Mouse (Mus musculus) heart, embryonic 13.5 days (tissue): ENCODE data around the gene Lsamp. TPM values are rescaled to one million over a fixed set of nuclear protein-coding genes. Genes with fewer than 3 reads are reported as not detected.

Experiments
- ATAC-seq: fragments of 200-750 bp; cut with Nextera tagmentation; 2 replicates; pipeline ENCODE4 v1.8.0; 2017; ENCODE audit warnings: moderate TSS enrichment; ENCODE audit not compliant: insufficient number of reproducible peaks, low FRiP score, low TSS enrichment; ENCODE audit errors: extremely low read depth
- H3K27ac ChIP-seq: fragments of 300-500 bp; sonication (generic); replicated peaks from 2 replicates; pipeline ENCODE4 v1.5.1; 2015; ENCODE audit warnings: moderate library complexity, mild to moderate bottlenecking, inconsistent platforms
- H3K27me3 ChIP-seq: fragments of 300-500 bp; sonication (generic); replicated peaks from 2 replicates; pipeline ENCODE4 v1.6.1; 2015; ENCODE audit warnings: mild to moderate bottlenecking, inconsistent platforms
- H3K36me3 ChIP-seq: fragments of 300-500 bp; sonication (generic); 2 replicates; pipeline ENCODE4 v1.6.1; 2015; ENCODE audit warnings: mild to moderate bottlenecking, inconsistent platforms
- H3K4me1 ChIP-seq: fragments of 300-500 bp; sonication (generic); 2 replicates; pipeline ENCODE4 v1.6.1; 2015; ENCODE audit warnings: inconsistent platforms
- H3K4me2 ChIP-seq: fragments of 300-500 bp; sonication (generic); 2 replicates; pipeline ENCODE4 v1.6.1; 2015; ENCODE audit warnings: inconsistent platforms, mild to moderate bottlenecking, moderate library complexity
- H3K4me3 ChIP-seq: fragments of 300-500 bp; sonication (generic); 2 replicates; pipeline ENCODE4 v1.5.1; 2015; ENCODE audit warnings: moderate library complexity, mild to moderate bottlenecking, inconsistent platforms
- H3K9ac ChIP-seq: fragments of 300-500 bp; sonication (generic); 2 replicates; pipeline ENCODE4 v1.6.1; 2015; ENCODE audit warnings: inconsistent platforms, mild to moderate bottlenecking, moderate library complexity
- H3K9me3 ChIP-seq: fragments of 300-500 bp; sonication (generic); 2 replicates; pipeline ENCODE4 v1.6.1; 2016; ENCODE audit warnings: inconsistent platforms
- WGBS: fragments of 180-500 bp; shearing (Covaris S2); methylation state at CpG from one replicate; pipeline ENCODE4 v1.1.7; 2015; ENCODE audit warnings: mixed read lengths; 5-methylcytosine and 5-hydroxymethylcytosine counted together
- polyA plus RNA-seq: library from polyadenylated mRNA; unstranded; fragments of >200 nt; fragmentation: Nextera tagmentation; extraction: Ambion mirVana; gene quantifications from 2 replicates; pipeline ENCODE4 v1.2.1, GENCODE M21; 2015

Gene Lsamp
- polyA plus RNA-seq, 1 experiment from 2014 or later: 1.1 TPM

DNA sequence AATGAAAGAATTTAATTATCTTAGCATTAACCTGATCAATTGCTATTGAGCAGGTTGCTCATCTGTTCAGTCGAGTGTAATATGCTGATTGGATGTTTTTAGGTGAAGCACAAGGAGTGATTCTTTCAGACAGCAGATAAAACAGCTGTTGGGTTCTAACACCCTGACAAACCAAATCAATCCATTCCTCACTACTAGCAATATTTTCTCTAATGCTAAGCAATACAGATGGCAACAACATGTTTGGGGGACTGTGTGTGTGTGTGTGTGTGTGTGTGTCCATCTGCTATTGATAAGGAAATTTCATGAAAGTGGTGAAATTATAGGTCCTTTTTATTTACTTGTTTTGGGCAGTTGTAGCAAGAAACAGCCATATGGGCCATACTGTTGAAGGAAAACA lies 1628.1 kb downstream of the Lsamp start:
- ATAC-seq: no peak
- H3K9ac ChIP-seq: no peak overlapping the region
- no peak overlapping the region for H3K27ac ChIP-seq
- no peak overlapping the region for H3K4me3 ChIP-seq
- no peaks in the 10 kb centered on the region for H3K36me3 ChIP-seq
- no peaks in the 10 kb centered on the region for H3K9me3 ChIP-seq
- no peaks in the 10 kb centered on the region for H3K27me3 ChIP-seq
- 70% methylated on average over 1 of the region's 1 CpGs for WGBS
- no peaks in the 10 kb centered on the region for H3K4me1 ChIP-seq
- H3K4me2 ChIP-seq: no peak overlapping the region

- Histone ChIP-seq H3K27ac (no peak overlapping the region), H3K4me1 (no peaks in the 10 kb centered on the region), H3K27me3 (no peaks in the 10 kb centered on the region), H3K4me2 (no peak overlapping the region), H3K4me3 (no peak overlapping the region), H3K9me3 (no peaks in the 10 kb centered on the region), H3K36me3 (no peaks in the 10 kb centered on the region), H3K9ac (no peak overlapping the region)
- WGBS: 82% methylated on average over 1 of the region's 1 CpGs
- no peak for ATAC-seq
These were observed 1639.7 kb downstream of the Lsamp start for GRCm38 (mm10) chr16:41623871-41624270.

- WGBS: 52% methylated on average over 2 of the region's 2 CpGs
- Histone ChIP-seq H3K4me3 (no peak overlapping the region), H3K4me2 (no peak overlapping the region), H3K9me3 (no peaks in the 10 kb centered on the region), H3K36me3 (no peaks in the 10 kb centered on the region), H3K27me3 (no peaks in the 10 kb centered on the region), H3K4me1 (no peaks in the 10 kb centered on the region), H3K9ac (no peak overlapping the region), H3K27ac (no peak overlapping the region)
- no peak for ATAC-seq
These were observed 1649.7 kb downstream of the Lsamp start for GRCm38 (mm10) chr16:41633898-41634297.

- Histone ChIP-seq H3K4me1 (no peaks in the 10 kb centered on the region), H3K4me2 (no peak overlapping the region), H3K4me3 (no peak overlapping the region), H3K9ac (no peak overlapping the region), H3K27ac (no peak overlapping the region), H3K36me3 (no peaks in the 10 kb centered on the region), H3K9me3 (no peaks in the 10 kb centered on the region), H3K27me3 (no peaks in the 10 kb centered on the region)
- 33% methylated on average over 2 of the region's 2 CpGs for WGBS
- ATAC-seq: no peak
These were observed 1656.7 kb downstream of the Lsamp start for GRCm38 (mm10) chr16:41640876-41641275.

DNA sequence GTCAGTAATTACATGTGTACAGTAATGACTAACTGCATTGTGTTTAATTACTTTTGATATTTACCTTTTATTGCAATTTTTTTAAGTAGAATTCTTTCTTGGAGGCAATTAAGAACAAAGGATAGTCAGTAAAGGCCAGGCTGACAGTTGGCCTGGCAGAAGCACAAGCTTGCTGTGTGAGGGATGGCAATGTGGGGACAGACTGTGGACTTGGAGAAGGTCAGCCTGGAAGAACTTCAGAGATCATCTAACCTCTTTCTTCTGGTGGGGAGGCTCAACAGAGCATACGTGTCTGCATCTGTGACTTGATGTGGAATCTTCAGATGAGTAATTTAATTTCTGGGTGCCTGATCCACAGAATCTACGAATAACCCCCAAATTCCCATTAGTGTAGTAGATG lies 1669.1 kb downstream of the Lsamp start:
- Histone ChIP-seq H3K4me2 (no peak overlapping the region), H3K27me3 (no peaks in the 10 kb centered on the region), H3K27ac (no peak overlapping the region), H3K36me3 (no peaks in the 10 kb centered on the region), H3K4me1 (no peaks in the 10 kb centered on the region), H3K9me3 (no peaks in the 10 kb centered on the region), H3K4me3 (no peak overlapping the region), H3K9ac (no peak overlapping the region)
- 63% methylated on average over 2 of the region's 2 CpGs for WGBS
- no peak for ATAC-seq

DNA sequence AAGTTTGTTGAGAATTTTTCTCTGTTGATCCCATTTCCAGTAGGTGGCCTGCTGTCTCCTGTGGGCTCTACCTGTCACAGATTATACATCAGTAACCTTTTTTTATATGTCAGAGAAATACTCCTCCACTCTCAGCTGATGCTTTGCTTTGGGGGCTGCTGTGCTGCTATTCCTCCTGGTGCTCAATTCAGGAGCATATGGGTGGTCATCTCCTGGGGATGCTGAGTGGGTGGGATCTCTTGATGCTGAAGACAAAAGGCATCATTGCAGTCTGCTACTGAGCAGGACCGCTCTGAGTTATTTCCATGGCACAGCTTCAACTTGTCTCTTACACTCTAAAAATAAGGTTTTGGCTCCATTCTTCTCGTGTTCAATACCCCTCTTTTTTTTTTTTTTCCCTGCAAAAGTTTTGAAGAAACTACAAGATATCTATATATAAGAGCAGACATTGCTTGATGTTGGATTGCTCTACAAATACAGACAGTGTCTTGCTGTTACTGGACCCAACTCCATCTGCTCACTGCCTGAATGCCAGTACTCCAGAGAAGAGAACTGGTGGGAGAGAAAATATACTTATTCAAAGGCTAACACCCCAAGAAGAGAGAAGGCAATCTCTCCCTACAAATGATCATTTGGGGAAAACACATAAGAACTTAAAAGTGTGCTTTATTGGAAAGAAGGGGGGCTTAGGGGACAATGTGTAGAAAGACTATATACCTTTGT lies 1690.3 kb downstream of the Lsamp start:
- Histone ChIP-seq H3K4me3 (no peak overlapping the region), H3K36me3 (no peaks in the 10 kb centered on the region), H3K27ac (no peak overlapping the region), H3K27me3 (no peaks in the 10 kb centered on the region), H3K9ac (no peak overlapping the region), H3K4me1 (no peaks in the 10 kb centered on the region), H3K9me3 (no peaks in the 10 kb centered on the region), H3K4me2 (no peak overlapping the region)
- no peak for ATAC-seq
- WGBS: 55% methylated on average over 2 of the region's 2 CpGs

DNA sequence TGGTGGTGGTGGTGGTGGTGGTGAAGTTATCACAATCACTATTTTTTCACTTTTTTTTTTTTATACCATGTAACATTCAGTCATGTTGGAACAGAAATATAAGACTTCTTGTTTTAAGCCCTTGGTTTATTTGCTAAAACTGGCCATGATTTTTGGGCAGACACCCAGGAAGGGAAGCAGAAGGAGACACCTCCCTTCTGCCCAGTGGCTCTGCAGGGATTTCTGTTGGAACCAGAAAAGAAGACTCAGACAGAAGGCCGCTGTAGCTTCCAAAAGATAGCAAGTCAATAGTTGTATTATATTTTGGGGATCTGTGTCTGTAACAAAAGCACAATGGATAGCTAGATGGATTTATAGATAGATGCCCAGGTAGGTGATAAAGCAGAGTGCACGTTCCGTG lies 1691.6 kb downstream of the Lsamp start:
- H3K27me3 ChIP-seq: no peaks in the 10 kb centered on the region
- WGBS: 71% methylated on average over 3 of the region's 3 CpGs

DNA sequence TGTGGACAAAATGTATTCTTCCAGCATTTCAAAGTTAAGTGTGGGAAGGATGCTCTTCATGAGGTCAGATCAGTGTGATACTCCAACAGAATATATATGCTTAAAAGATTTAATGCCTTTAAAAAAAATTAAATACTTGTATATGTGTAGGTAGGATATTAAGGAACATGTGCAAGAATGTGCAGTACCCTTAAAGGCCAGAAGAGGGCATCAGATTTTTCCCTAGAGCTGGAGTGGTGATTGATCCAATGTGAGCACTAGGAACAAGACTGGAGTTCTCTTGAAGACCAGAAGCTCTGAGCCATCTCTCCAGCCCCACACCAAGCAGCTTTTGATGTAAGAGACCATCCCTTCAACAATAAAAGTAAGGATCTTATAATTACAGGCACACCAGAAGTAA lies 1708.3 kb downstream of the Lsamp start:
- H3K4me2 ChIP-seq: no peak overlapping the region
- no peaks in the 10 kb centered on the region for H3K36me3 ChIP-seq
- no peaks in the 10 kb centered on the region for H3K9me3 ChIP-seq
- no peak overlapping the region for H3K9ac ChIP-seq
- no peaks in the 10 kb centered on the region for H3K27me3 ChIP-seq
- H3K27ac ChIP-seq: no peak overlapping the region
- no peak overlapping the region for H3K4me3 ChIP-seq
- ATAC-seq: no peak
- no peaks in the 10 kb centered on the region for H3K4me1 ChIP-seq

More for the DNA sequence above, 1691.6 kb downstream of the Lsamp start:
- Histone ChIP-seq H3K4me1 (no peaks in the 10 kb centered on the region), H3K9me3 (no peaks in the 10 kb centered on the region), H3K4me3 (no peak overlapping the region), H3K4me2 (no peak overlapping the region), H3K36me3 (no peaks in the 10 kb centered on the region), H3K9ac (no peak overlapping the region), H3K27ac (no peak overlapping the region)
- no peak for ATAC-seq

DNA sequence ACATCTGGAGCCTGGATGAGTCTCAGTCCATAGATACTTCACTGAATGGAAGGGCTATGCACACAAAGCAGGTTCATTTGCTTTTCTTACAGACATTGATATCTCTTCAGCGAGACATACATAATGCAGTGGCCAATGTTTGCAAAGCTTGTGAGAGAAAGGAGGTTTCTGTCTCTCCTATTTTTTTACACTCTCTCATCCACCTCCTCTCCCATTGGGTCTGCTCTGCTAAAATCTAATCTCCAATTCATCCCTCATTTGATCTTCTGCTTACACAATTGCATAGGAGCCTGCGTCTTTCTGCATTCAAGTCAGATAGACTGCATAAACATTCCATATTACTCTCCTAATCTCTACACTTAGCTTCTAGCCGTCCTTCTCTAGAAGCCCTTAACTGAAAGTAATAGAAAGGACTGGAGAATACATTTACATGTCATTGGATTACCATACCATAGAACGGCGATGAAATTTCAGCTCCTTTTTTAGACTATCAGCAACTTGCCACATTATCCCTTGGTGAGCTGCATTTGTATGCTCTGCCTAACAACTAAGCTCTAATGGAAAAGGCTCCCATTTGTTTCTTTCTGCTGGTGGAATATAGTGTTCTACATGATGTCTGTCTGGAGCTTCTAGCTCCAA lies 1717.7 kb downstream of the Lsamp start:
- Histone ChIP-seq H3K9ac (no peak overlapping the region), H3K27me3 (no peaks in the 10 kb centered on the region), H3K4me1 (no peaks in the 10 kb centered on the region), H3K27ac (no peak overlapping the region), H3K36me3 (no peaks in the 10 kb centered on the region), H3K4me2 (no peak overlapping the region), H3K9me3 (no peaks in the 10 kb centered on the region), H3K4me3 (no peak overlapping the region)
- ATAC-seq: no peak
- WGBS: 76% methylated on average over 5 of the region's 5 CpGs

GRCm38 (mm10) chr16:41728900-41729585 lies 1744.9 kb downstream of the Lsamp start:
- Histone ChIP-seq H3K27me3 (no peaks in the 10 kb centered on the region), H3K4me2 (no peak overlapping the region), H3K36me3 (no peaks in the 10 kb centered on the region), H3K4me3 (no peak overlapping the region), H3K27ac (no peak overlapping the region), H3K4me1 (no peaks in the 10 kb centered on the region), H3K9ac (no peak overlapping the region), H3K9me3 (no peaks in the 10 kb centered on the region)
- 81% methylated on average over 9 of the region's 9 CpGs for WGBS
- ATAC-seq: no peak

GRCm38 (mm10) chr16:41729911-41730310 lies 1745.8 kb downstream of the Lsamp start:
- no peak for ATAC-seq
- H3K4me1 ChIP-seq: no peaks in the 10 kb centered on the region
- no peak overlapping the region for H3K27ac ChIP-seq
- no peak overlapping the region for H3K4me3 ChIP-seq
- no peaks in the 10 kb centered on the region for H3K36me3 ChIP-seq
- H3K27me3 ChIP-seq: no peaks in the 10 kb centered on the region
- WGBS: 71% methylated on average over 1 of the region's 1 CpGs
- H3K4me2 ChIP-seq: no peak overlapping the region
- H3K9me3 ChIP-seq: no peaks in the 10 kb centered on the region
- no peak overlapping the region for H3K9ac ChIP-seq
